Mouse (Mus musculus) kidney, adult 18-20 months (tissue): Measurements from ENCODE around the gene Sbk3.

ENCODE experiments used
- DNase-seq: peaks from one replicate; pipeline ENCODE4 v3.0.0; 2021

Sbk3 gene

GRCm38 (mm10) chr7:4993347-4993998 lies 22.5 kb upstream of the Sbk3 start:
- DNase-seq: no peak

- DNase-seq: no peak
Observed at GRCm38 (mm10) chr7:4988250-4988649, 17.3 kb upstream of the Sbk3 start.

GRCm38 (mm10) chr7:4976832-4977231 lies 5.9 kb upstream of the Sbk3 start:
- no peak for DNase-seq

GRCm38 (mm10) chr7:4975455-4975854 lies 4.5 kb upstream of the Sbk3 start:
- no peak for DNase-seq

GRCm38 (mm10) chr7:4972321-4973047 lies 1.5 kb upstream of the Sbk3 start:
- DNase-seq: no peak

GRCm38 (mm10) chr7:4971710-4972109 lies 742 bp upstream of the Sbk3 start:
- DNase-seq: no peak

- DNase-seq: no peak
Observed at GRCm38 (mm10) chr7:4964988-4965387, 6.0 kb downstream of the Sbk3 start.

GRCm38 (mm10) chr7:4964272-4964671 lies 6.7 kb downstream of the Sbk3 start, which contains the start of gene Sbk2:
TSS of gene Sbk2 (minus strand) at chr7:4964406.
- DNase-seq: peak; percentile 76

GRCm38 (mm10) chr7:4963527-4963926 lies 7.4 kb downstream of the Sbk3 start:
- DNase-seq: no peak

- DNase-seq: no peak
Observed at GRCm38 (mm10) chr7:4957361-4957760, 13.6 kb downstream of the Sbk3 start.

- no peak for DNase-seq
Observed at GRCm38 (mm10) chr7:4953815-4954445, 17.0 kb downstream of the Sbk3 start.

- no peak for DNase-seq
Observed at GRCm38 (mm10) chr7:4950561-4951342, 20.2 kb downstream of the Sbk3 start.

- DNase-seq: no peak
Observed at GRCm38 (mm10) chr7:4948386-4948785, 22.6 kb downstream of the Sbk3 start.

- DNase-seq: no peak
Observed at GRCm38 (mm10) chr7:4947855-4948254, 23.1 kb downstream of the Sbk3 start.

GRCm38 (mm10) chr7:4943223-4943815 lies 27.6 kb downstream of the Sbk3 start:
- peak; percentile 97 for DNase-seq

GRCm38 (mm10) chr7:4942673-4943072 lies 28.3 kb downstream of the Sbk3 start:
- no peak for DNase-seq

- peak; percentile 92 for DNase-seq
Observed at GRCm38 (mm10) chr7:4940068-4940479, 30.9 kb downstream of the Sbk3 start.

GRCm38 (mm10) chr7:4938456-4938855 lies 32.5 kb downstream of the Sbk3 start:
- peak; percentile 84 for DNase-seq

GRCm38 (mm10) chr7:4937392-4937791 lies 33.6 kb downstream of the Sbk3 start:
- DNase-seq: no peak

GRCm38 (mm10) chr7:4936832-4937231 lies 34.1 kb downstream of the Sbk3 start:
- no peak for DNase-seq

GRCm38 (mm10) chr7:4934160-4934914 lies 36.6 kb downstream of the Sbk3 start:
- no peak for DNase-seq

- DNase-seq: no peak
Observed at GRCm38 (mm10) chr7:4933103-4933502, 37.9 kb downstream of the Sbk3 start.
